Mouse (Mus musculus) c-Kit-positive CD71-positive TER-119-positive erythroid progenitor cells, embryonic 14.5 days (primary cell): Measurements from ENCODE around the gene Lhfpl3.

Experiments used
- DNase-seq: peaks from one replicate; pipeline ENCODE4 v3.0.0-alpha.2; 2013; ENCODE audit warnings: low spot score

Lhfpl3 gene

DNA sequence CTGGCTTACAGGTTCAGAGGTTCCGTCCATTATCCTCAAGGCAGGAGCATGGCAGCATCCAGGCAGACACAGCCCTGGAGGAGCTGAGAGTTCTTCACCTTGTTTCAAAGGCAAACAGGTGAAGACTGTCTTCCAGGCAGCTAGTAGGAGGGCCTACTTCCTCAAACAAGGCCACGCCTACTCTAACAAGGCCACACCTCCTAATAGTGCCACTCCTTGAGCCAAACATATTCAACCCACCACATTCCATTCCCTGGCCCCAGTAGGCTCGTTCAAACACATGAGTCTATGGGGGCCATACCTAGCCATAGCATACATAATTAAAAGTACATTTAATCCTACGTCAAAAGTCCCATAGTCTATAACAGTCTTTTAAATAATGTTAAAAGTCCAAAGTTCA lies 407.4 kb downstream of the Lhfpl3 start:
- DNase-seq = no peak

GRCm38 (mm10) chr5:23154439-23154838 lies 408.6 kb downstream of the Lhfpl3 start:
- DNase-seq = peak; percentile 5

GRCm38 (mm10) chr5:23165947-23166350 lies 420.1 kb downstream of the Lhfpl3 start:
- DNase-seq = no peak

DNA sequence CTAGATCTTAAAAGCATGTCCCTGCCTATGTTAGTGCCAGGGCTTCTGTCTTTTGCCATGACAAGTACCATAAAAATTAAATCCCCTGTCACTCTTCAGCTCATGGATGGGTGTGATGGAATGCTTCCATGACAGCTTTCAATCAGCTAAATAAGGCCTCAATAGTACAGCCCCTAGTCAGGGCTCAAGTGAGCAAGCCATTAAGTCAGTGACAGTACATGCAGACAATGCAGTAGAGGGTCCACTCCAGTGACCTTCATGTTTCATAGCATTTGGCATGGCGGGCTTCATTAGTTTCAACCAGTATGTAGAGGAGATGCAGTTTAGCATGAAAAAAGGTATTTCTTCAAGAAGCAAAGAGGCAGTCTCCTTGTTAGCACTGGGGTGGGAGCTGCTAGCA lies 420.8 kb downstream of the Lhfpl3 start:
- DNase-seq = no peak

DNA sequence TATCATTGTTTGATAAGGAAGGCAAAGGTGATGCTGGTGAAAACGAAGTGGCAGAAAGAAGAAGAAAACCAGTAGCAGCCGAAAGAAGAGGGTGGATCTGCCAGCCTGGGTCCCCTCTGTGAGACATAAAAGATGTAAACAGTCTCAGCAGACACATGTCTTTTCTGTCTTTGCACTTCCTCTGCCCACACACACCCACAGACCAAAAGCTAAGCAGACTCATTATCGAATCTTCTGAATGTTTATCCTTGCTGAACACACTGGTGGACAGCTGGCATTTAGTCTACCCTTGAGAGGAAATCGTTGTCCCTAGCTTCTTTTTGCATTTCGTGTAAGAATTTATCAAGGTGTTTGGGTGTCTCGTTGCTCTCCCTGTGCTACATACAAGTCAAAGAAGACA lies 443.8 kb downstream of the Lhfpl3 start:
- DNase-seq = no peak

DNA sequence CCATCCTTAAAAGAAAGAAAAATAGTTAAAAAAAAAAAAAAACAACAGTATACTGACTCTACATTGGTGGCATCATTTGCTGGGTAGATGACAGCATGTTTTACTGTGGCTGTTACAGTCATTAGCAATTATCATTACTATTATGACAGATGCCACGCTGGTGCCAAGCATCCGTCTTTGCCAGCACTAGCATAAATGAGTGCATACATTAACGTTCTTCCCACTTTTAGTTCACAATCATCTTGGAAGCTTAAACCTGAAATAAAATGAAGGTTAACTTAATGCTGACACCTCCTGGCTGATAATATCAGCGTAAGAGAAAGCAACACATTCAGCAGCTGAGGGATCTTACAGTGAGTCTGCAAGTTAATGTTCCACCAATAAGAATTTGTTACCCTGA lies 451.0 kb downstream of the Lhfpl3 start:
- no peak for DNase-seq

DNA sequence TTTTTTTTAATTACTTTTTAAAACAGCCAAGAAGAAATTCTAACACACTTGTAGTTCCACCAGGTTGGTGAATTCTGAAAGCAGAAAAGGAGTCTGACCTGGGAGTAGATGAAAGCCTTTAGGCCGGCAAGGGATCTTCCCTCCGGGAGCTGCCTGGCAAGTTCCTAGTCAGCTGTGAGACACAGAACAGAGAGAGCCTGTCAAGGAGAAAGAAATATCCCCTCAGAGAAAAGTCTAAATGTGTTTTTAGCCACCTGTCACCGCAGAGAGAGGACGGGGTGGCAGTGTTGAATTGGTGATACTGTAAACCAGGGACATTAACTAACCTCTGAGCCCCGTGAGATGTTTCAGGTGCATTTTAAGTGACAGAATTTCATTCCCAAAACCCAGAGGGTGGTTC lies 467.2 kb downstream of the Lhfpl3 start:
- DNase-seq = no peak

- DNase-seq = no peak
These were observed 468.8 kb downstream of the Lhfpl3 start for GRCm38 (mm10) chr5:23214646-23215045.

GRCm38 (mm10) chr5:23219655-23220054 lies 473.8 kb downstream of the Lhfpl3 start:
- no peak for DNase-seq

DNA sequence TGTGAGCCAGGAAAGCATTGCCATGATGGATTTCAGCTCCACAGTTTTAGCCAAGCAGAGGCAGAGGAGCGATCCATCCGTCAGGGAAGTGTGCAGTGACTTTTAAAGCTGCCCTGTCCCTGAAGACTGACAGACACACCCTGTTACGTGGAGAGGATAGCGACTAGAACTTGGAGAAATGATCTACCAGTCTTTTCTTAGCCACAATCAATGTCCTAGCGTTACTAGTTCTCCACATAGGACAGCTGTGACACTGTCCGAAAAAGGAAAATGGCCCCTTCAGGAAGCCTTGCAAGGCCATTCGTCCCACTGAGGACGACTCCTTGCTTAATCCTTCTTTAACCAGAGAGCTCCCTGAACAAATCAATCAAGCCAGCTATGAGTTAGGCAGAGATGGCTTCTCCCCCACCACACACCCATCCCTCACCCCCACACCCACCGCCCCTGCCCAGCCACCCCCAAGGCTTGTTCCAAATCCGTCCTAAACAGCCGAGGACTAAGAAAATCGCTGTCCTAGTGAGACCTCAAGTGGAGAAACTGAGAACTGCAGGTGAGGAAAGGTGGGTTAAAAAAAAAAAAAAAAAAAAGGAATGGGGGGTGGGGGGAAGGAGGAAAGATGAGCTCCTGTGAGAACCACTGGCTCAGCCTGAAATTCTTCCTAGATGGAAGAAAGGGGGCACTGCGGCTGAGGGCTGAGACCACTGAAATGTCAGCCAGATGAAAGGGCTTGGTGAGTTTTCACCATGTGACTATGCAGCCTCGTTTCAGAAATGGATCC lies 479.1 kb downstream of the Lhfpl3 start:
- DNase-seq = peak; percentile 5

- DNase-seq = no peak
These were observed 479.8 kb downstream of the Lhfpl3 start for GRCm38 (mm10) chr5:23225621-23226020.

GRCm38 (mm10) chr5:23226753-23227152 lies 480.9 kb downstream of the Lhfpl3 start:
- no peak for DNase-seq

GRCm38 (mm10) chr5:23246974-23247373 lies 501.1 kb downstream of the Lhfpl3 start:
- DNase-seq = peak; percentile 31

DNA sequence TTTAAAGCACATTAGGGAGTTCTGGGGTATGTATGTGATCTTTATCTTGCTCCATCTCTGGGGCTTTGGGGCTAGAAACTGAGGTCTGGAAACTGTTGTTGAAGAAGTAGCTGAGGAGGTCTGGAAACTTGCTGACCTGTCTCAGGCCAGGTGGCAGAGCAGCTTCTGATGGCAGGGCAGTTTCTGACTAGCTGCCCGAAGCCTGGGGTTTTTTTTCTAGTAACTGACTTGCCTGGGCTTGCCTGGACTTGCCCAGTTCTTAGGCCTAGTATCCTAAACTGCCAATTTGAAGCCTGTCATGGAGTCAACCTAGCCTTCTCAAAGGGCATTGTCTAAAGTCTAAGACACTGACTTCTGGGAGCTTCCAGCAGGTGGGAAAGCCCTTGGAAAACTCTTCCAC lies 501.9 kb downstream of the Lhfpl3 start:
- DNase-seq = no peak

DNA sequence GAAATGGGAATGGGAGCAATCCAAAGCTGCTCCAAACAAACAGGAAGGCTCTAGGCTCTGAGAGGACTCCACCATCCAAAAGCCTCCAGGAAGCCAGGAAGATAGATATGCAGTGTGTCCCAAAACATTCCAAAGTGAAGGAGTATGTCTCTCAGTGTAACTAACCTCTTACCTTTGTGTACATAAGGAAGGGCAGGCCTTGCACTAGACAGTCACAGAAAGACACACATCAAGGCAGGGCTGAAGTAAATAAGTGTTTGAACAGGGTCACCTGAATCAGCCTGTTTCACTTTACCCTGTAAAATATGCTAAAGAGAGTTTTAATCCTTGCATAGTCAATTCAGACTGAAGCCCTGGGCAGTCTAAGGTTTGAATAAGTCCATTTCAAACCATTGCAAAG lies 502.4 kb downstream of the Lhfpl3 start:
- no peak for DNase-seq

DNA sequence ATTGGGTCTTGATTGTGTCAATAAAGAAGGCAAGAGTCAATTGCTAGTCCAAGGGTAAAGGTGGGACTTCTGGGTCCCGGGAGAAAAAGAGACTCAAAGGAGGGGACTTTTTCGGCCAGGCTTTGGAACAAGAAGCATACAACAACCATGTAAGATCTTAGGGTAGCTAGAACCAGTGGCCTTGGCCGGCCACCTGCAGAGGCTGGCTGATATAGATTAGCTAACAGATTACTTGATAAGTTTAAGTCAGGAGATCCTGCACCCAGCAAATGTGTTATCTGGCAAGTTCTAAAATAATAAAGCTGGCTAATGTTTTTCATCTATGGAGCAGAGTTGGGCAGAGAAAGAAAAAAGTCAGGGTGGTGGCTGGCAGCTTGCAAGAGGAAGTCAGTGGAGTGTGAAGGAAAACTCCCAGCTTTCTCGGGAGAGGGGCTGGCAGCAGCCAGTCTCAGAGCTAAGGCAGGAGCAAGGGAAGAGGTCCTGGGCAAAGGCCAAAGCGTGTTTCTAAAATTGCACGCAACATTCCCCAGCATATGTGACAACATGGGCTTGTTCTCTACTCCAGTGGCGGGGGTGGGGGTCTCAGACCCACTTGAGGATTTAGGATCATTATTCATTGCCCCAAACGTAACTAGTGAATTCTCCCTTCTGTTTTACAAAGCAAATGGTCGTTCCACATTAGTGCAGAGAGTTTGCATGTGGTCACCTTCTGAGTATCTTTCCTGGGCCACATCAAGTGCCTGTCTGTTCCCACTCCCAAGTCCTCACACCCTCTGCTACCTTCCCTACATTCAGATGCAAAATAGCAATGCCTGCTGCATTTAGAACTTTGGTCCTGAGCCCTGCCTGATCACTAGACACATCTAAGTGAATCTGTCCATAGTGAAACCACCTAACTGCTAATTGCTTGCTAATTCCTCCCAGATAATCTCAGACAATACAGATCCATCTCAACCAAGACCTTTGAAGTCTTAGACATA lies 504.3 kb downstream of the Lhfpl3 start:
- no peak for DNase-seq

- peak; percentile 34 for DNase-seq
These were observed 505.8 kb downstream of the Lhfpl3 start for GRCm38 (mm10) chr5:23251462-23252224.

- no peak for DNase-seq
These were observed 510.1 kb downstream of the Lhfpl3 start for GRCm38 (mm10) chr5:23255816-23256418.

DNA sequence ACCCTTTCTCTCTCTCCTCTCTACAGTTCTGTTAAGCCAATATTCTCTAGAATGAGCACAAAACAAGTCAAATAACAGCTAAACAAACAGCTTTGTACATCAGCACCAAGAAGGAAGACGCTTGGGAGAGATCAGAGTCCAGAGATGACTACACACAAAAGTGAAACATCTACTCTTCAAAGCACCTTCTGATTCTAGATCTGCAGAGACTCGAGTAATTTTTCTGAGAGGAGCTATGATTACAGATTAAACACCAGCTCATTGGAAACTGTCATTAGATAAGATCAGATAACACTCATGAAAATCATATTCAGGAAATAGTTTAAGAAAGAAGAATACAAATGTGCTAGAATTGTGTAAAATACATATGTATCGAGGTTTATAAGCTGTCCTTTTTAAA lies 527.5 kb downstream of the Lhfpl3 start:
- no peak for DNase-seq

- DNase-seq = no peak
These were observed 533.5 kb downstream of the Lhfpl3 start for GRCm38 (mm10) chr5:23279364-23279763.

GRCm38 (mm10) chr5:23284884-23285283 lies 539.0 kb downstream of the Lhfpl3 start:
- DNase-seq = peak; percentile 15

DNA sequence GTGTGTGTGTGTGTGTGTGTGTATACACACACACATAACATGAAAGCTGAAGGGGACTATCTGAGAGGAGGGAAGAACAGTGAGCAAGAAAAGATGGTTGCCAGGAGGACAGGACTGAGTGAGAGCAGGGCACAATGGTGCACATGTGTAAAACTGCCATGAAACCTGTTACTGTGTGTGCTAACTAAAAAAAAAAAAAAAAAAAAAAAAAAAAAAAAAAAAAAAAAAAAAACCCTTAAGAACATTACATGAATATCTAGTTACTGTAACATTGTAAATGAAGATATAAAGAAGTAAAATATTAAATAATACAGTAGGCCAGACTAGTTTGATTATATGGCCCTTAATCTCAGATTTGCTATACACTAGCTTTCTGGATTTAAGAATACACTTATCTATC lies 543.3 kb downstream of the Lhfpl3 start:
- no peak for DNase-seq
